Mouse (Mus musculus) Patski (cell line): Measurements from ENCODE around the gene Ociad2. TPM values are rescaled to one million over a fixed set of nuclear protein-coding genes. Genes with fewer than 3 reads are reported as not detected.
"Not testable (repeated sequence)": the region's sequence is repeated elsewhere in the genome, so short reads cannot be mapped to it uniquely, and the experiment has no call there.

Experiments used
- ATAC-seq: fragments of 100-300 bp; one replicate; pipeline ENCODE4 v1.8.0; 2021
- CTCF ChIA-PET: fragments of 350-600 bp; sonication (Branson Sonifier 250); formaldehyde crosslinking; loops from one replicate; lab custom pipeline; 2022; ENCODE audit warnings: inconsistent platforms; lab: Charles Lee
- POLR2A ChIA-PET: fragments of 350-600 bp; sonication (Branson Sonifier 250); formaldehyde crosslinking; loops from one replicate; lab custom pipeline; 2022; ENCODE audit warnings: antibody characterized with exemption, inconsistent platforms; lab: Charles Lee
- DNase-seq: peaks from one replicate; pipeline ENCODE4 v3.0.0-alpha.2; 2011; ENCODE audit warnings: low read depth, low spot score
- H3K27me3 ChIP-seq: fragments of 371-371 bp; one replicate; pipeline ENCODE4 v1.5.1; 2021
- CTCF ChIP-seq: fragments of 100-300 bp; IDR thresholded peaks from one replicate; pipeline ENCODE4 v1.5.1; 2021
- in situ Hi-C: fragments of 300-500 bp; cut with MboI; formaldehyde crosslinking; loops from 3 replicates; pipeline ENCODE4 v1.11.1; 2018; ENCODE audit warnings: low pct_unique_long_range_greater_than_20kb, mixed read lengths
- polyA plus RNA-seq: library from polyadenylated mRNA; unstranded; gene quantifications from one replicate; pipeline ENCODE4 v1.2.3, GENCODE M21; 2021

Gene Ociad2
- polyA plus RNA-seq, 1 experiment from 2014 or later: 46.1 TPM

DNA sequence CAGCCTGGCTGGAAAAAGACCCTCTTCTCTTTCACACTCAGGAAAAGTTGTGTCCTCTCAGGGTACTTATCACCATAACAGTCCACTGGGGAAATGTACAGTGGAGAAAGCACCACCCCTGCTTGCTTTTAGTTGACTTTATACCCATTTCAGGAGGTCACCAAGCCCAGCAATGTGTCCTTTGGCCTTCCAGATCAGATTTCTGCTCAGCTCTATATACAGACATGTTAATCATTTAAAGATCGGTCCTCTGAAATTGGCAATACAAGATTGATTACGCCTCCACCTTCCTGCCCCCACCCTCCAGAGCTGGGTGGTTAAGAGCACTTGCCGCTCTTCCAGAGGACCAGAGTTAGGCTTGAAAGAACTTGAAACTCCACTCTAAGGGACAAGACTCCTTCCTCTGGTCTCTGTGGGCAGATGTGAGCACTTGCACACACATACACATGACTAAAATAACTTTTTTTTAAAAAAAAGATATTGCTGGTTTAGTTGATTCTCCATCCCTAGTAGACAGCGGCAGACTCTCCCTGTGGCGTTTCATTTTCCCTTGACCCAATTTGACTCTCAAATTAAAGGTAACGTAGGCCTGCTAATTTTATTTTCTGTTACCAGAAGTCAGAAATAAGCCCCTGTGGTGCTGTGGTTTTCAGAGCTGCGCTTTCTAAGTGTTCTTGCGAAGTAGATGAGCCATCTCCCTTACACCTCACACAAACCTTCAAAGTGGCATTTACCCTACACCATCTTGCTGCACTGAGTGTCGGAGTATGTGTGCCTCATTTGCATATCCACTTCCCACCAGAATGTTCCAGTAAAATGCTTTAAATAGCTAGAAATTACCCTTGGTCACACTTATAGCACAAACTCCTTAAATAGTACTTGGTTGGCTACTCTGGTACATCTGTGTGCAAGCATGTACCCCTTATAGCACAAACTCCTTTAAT is 777 bp downstream of the Ociad2 start:
- ChIA-PET CTCF (interaction anchor here (1.0 to 1.9 kb wide), 4 partner anchors 10 to 42 kb away, joined by 3 to 4 read pairs (median 3); no protein-coding TSS in a partner anchor), POLR2A (no interaction called here)
- TF ChIP-seq CTCF: no peak
- H3K27me3 ChIP-seq: no peaks in the 10 kb centered on the region
- DNase-seq (no peak), ATAC-seq (no peak)
- in situ Hi-C loops: loop anchor here (25.0 kb wide), 1 partner anchor 1128 kb away; no protein-coding TSS in a partner anchor

DNA sequence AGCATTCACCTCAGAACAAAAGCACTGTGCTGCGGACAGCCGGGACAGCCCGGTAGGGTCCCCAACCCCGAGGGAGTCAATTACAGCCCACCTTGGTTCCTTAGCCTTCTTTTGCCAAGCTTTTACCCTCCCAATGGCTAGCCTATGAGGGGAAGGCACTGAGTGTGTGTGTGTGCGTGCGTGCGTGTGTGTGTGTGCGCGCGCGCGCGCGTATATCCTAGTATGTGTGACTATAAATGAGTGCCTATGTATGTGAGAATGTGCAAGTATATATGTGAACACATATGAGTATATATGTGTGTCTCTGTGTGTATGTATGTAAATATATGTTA is 2.0 kb downstream of the Ociad2 start:
- DNase-seq (no peak), ATAC-seq (no peak)
- CTCF ChIA-PET: interaction anchor here (0.9 kb wide), 1 partner anchor 44 kb away, joined by 3 read pairs; no protein-coding TSS in a partner anchor
- in situ Hi-C loops: loop anchor here (25.0 kb wide), 1 partner anchor 1126 kb away; no protein-coding TSS in a partner anchor
- no peaks in the 10 kb centered on the region for H3K27me3 ChIP-seq
- no peak for TF ChIP-seq CTCF
- POLR2A ChIA-PET: interaction anchor here (0.6 to 1.2 kb wide), 2 partner anchors 13 to 84 kb away, joined by 3 to 7 read pairs; no protein-coding TSS in a partner anchor

DNA sequence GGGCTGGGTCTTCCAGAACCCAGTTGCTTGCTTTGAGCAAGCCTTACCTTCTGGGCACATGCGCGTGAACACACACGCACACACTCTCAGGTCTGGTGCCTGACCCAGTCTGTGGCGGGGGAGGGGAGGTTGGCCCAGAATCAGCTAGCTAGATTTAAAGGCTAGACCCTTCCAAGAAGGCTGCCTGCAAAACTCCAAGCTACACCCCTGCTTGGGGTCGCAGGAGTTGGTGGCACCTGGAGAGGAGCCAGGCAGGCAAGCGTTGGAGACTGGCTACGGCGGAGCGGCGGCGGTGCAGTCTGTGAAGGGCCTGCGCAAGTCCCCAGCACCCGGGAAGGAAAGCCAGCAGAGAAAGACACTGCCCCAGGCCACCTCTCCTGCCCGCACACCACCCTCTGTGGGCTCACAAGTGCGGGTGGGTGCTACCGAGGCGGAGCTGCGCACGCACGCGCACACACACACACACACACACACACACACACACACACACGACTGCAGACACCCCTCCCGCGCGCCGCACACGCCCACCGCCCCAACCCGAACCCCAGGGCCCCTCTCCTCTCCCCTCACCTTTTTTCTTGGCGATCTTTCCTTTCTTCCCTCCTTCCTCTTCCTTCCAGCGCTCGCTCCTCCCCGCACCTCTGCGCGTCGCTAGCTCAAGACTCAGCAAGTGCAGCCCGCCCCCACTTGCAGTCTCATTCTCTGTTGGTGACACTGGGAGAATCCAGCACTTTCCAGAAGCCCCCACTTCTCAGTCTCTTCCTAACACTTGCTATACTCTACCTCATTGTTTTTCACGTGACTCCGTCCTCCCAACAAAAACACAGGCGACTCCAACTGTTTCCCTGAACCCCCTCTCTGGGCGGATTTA is 2.6 kb downstream of the Ociad2 start:
- ChIA-PET CTCF (interaction anchor here (0.9 to 1.4 kb wide), 2 partner anchors 12 to 44 kb away, joined by 3 to 5 read pairs; no protein-coding TSS in a partner anchor), POLR2A (interaction anchor here (1.2 kb wide), 1 partner anchor 12 kb away, joined by 3 read pairs; no protein-coding TSS in a partner anchor)
- H3K27me3 ChIP-seq: no peaks in the 10 kb centered on the region
- TF ChIP-seq CTCF: no peak
- DNase-seq (no peak), ATAC-seq (no peak)
- in situ Hi-C loops: loop anchor here (25.0 kb wide), 1 partner anchor 1126 kb away; no protein-coding TSS in a partner anchor

DNA sequence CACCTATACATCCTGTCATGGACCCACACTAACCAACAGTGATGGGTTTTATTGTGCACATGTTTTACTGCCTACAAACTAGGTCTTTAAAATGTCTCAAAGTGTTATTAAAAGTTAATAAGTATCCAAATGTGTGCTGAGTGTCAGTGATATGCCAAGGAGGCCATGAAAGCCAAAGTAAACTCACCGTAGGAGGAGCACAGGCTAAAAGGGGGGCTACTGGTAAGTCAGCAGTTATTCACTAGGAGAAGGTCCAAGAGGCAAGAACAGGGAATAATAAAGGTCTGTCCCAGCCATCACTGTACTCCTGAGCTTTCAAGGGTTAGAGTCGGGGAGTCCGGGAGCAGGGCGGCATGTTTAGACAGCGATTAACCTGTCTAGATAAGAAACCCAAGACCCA is 4.4 kb downstream of the Ociad2 start:
- ChIA-PET POLR2A (interaction anchor here (0.8 kb wide), 1 partner anchor 12 kb away, joined by 3 read pairs; no protein-coding TSS in a partner anchor), CTCF (interaction anchor here (0.7 kb wide), 1 partner anchor 46 kb away, joined by 3 read pairs; no protein-coding TSS in a partner anchor)
- DNase-seq (no peak), ATAC-seq (no peak)
- in situ Hi-C loops: loop anchor here (25.0 kb wide), 1 partner anchor 1124 kb away; no protein-coding TSS in a partner anchor
- TF ChIP-seq CTCF: no peak
- no peaks in the 10 kb centered on the region for H3K27me3 ChIP-seq

DNA sequence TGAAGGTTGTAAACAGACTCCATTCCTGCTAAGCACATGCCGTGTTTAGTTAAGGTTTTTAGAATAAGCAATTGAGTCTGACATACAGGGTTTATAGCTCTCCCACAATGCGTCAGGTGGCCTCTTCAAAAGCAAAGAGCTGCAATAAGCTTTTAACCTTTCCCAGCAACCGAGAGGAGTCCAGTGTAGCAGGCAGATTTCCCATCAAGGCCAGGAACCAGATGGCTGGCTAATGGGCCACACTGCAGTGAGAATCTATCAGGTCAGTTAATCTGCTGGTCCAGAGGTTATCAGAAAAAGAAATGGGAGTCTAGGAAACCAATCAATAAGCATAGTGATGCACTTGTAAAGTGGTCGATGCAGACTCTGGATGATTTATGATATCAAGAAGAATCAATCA is 9.8 kb downstream of the Ociad2 start:
- DNase-seq (no peak), ATAC-seq (no peak)
- ChIA-PET POLR2A (interaction anchor here (0.9 kb wide), 1 partner anchor 267 kb away, joined by 3 read pairs; no protein-coding TSS in a partner anchor), CTCF (no interaction called here)
- in situ Hi-C loops: loop anchor here (25.0 kb wide), 1 partner anchor 1119 kb away; no protein-coding TSS in a partner anchor
- no peaks in the 10 kb centered on the region for H3K27me3 ChIP-seq
- TF ChIP-seq CTCF: no peak

DNA sequence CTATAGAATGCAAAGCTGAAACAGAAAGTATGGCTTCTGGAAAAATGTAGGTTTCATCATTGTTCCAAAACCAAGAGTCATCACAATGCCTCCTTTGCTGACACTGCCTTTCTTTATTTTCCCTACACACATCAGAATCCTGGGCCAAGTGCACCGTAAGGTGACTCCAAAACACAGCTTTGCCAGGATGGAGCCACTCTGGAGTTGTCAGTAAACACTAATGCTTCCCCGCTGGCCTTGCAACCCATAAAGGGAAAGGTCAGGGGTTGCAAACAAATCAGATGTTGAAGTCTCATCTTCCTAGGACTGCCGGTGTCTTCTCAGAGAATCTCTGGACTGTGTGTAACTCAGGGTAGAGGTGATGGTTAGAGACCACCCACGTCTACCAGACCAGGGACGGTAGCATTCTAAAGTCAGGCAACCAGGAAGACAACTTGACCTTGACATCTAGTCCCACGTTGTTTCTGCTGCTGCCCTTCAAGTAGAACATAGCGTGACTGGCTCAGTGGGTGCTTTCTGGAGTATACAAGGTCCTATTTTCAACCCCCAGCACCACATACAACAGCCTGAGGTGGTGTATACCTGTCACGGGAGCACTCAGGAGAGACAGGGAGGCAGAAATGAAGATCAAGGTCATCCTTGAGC is 16.2 kb downstream of the Ociad2 start:
- DNase-seq (no peak), ATAC-seq (no peak)
- no peaks in the 10 kb centered on the region for H3K27me3 ChIP-seq
- CTCF ChIA-PET: no interaction called here
- POLR2A ChIA-PET: interaction anchor here (0.6 to 1.3 kb wide), 2 partner anchors 12 to 13 kb away, joined by 3 read pairs; no protein-coding TSS in a partner anchor
- no peak for TF ChIP-seq CTCF
- in situ Hi-C loops: loop anchor here (10.0 to 25.0 kb wide), 2 partner anchors 50 to 1112 kb away; no protein-coding TSS in a partner anchor

DNA sequence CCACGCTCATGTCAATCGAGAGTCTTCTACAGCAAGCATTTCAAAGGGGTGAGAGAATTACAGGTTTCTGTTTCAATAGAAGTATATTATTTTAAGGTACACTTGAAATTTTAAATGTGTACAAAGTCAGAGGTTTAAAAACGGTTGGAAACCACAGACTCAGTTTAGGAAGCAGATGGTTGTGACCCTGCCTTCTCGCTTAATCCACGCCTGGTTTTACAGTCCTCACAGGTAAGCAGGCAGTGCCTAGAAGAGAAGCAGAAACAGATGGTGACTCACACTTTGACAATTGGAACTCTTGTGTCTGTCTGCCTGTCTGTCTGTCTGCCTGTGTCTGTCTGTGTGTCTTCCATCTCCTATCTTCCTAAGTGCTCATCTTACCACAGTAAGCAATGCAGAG is 17.2 kb downstream of the Ociad2 start:
- DNase-seq: no peak
- in situ Hi-C loops: loop anchor here (10.0 kb wide), 1 partner anchor 51 kb away; no protein-coding TSS in a partner anchor
- no peaks in the 10 kb centered on the region for H3K27me3 ChIP-seq
- no peak for TF ChIP-seq CTCF
- ChIA-PET CTCF (interaction anchor here (1.8 kb wide), 1 partner anchor 56 kb away, joined by 7 read pairs; no protein-coding TSS in a partner anchor), POLR2A (no interaction called here)
- no peak for ATAC-seq

DNA sequence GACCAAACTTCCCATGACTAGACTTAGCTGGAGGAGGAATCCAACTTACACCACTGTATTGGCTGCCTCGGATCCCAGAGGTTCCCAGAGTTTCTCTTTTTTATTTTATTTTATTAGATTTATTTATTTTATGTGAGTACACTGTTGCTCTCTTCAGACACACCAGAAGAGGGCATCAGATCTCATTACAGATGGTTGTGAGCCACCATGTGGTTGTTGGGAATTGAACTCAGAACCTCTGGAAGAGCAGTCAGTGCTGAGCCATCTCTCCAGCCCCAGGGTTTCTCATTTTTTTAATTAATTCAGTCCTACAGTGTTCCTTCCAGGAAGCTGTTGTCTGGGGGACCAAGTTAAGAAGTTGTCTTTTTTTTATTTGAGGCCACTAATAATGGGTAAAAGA is 18.1 kb downstream of the Ociad2 start:
- POLR2A ChIA-PET: not testable (repeated sequence)

DNA sequence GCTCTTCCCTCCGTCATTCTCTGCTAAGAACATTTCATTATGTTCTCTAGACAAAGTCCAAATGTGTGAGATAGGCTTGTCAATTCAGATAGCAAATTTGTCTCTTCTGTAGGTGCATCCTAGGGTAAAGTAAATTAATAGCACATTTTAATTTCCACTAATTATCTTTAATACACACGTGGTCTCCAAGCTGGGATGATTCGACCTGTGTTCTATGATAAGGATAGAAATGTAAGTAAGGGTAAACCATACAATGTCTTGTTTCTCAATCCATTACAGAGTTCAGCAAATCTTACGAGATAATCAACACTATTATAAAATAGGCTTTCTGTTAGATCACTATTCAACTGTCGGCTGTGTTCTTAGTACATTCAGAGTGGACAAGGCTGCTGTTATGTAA is 21.5 kb downstream of the Ociad2 start:
- CTCF ChIA-PET: interaction anchor here (1.2 to 1.4 kb wide), 3 partner anchors 28 to 67 kb away, joined by 4 to 7 read pairs (median 4); no protein-coding TSS in a partner anchor
- DNase-seq: no peak
- TF ChIP-seq CTCF: no peak
- in situ Hi-C loops: no loop called here
- H3K27me3 ChIP-seq: no peaks in the 10 kb centered on the region
- POLR2A ChIA-PET: interaction anchor here (0.9 kb wide), 1 partner anchor 16 kb away, joined by 3 read pairs; no protein-coding TSS in a partner anchor
- no peak for ATAC-seq

More for the DNA sequence above, 18.1 kb downstream of the Ociad2 start:
- not testable (repeated sequence) for ATAC-seq, DNase-seq, H3K27me3 ChIP-seq
- TF ChIP-seq CTCF: peak; percentile 28
- in situ Hi-C loops: loop anchor here (10.0 kb wide), 1 partner anchor 52 kb away; no protein-coding TSS in a partner anchor
- CTCF ChIA-PET: interaction anchor here (1.8 kb wide), 1 partner anchor 57 kb away, joined by 7 read pairs; no protein-coding TSS in a partner anchor
